Mouse (Mus musculus) spleen, adult 18-20 months (tissue): ENCODE results near the gene Paqr8.

ENCODE experiments used
- DNase-seq, 2 experiments: peaks; one replicate each; pipeline ENCODE4 v3.0.0; 2022; ENCODE audit warnings: mixed read lengths in 2 of 2

Gene Paqr8

DNA sequence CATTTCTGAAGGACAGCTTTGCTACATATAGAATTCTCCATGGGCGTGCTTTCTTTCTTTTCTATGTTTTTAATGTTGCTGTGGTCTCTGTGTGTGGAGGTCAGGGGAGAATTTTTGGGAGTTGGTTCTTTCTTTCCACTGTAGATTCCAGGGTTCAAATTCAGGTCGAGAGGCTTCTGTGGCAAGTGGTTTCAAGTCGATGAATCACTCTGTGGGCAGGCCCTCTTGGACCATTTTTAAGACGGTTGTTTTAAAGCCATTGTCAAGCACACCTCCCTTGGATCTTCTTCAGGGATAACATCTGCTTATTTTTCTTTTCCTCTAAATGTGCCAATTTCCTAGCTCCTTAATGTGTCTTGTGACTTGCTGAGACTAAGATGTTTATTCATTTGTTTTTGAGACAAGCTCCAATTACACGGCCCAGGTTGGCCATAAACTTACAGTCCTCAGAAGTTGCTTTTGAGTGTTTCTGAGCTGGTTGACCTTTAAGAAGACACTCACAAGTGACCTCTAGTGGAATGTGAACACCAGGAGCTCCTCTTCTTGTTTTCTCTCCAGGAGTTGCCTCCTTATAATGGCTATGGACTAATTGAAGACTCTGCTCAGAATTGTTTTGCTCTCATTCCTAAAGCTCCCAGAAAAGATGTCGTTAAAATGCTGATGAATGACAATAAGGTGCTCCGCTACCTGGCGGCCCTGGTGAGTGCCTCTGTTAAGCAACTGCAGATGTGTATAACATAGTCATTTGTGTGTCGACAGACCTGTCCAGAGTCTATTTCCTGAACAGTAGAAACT is 84.1 kb downstream of the Paqr8 start:
- no peak for DNase-seq

DNA sequence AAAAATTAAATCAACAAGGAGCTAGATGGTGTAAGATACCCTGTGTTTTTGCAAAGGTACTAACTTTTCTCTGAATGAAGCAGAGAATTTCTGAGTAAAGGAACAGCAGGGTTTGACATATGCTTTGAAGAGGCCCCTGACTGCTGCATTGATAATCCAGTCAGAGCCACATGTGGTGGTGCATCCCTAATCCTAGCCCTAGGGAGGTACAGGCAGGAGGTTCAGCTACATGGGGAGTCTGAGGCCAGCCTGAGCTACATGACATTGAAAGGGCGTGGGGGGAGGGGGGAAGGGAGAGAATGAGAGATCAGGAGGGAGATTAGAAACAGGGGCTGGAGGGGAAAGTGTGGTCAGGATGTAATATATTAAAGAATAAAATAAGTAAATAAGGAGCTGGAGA is 90.1 kb downstream of the Paqr8 start:
- DNase-seq: no peak

DNA sequence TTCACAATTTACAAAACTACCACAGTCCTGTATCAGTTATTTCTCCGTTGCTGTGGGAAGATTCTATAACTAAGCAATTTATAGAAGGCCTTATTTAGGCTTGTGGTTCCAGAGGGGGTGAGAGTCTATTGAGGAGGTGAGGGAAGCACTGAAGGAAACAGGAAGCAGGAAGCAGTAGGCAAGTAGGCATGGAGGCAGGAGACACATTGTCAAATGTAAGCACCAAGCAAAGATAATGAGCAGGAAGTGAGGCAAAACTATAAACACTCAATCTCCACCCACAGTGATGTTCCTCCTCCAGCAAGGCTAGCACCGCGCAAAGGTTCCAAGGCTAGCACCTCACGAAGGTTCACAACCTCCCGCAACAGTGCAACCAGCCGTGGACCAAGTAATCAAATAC is 91.4 kb downstream of the Paqr8 start:
- no peak for DNase-seq

DNA sequence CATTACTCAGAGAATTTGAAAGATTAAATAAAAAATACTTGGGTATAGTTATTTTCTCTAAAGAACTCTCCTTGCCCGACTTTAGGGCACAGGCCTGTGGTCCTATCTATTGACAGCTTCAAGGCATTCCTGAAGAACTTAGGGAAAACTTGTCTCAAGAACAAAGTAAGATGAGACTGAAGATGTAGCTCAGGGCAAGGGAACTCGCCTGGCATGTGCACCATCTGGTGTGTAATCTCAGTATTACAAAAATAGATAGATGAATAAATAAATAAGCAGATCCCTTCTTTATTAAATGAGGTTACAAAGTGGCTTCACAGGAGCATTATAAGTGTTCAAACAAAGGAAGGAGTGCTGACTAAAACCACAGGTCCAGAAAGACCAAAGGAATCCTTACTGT is 93.7 kb downstream of the Paqr8 start:
- no peak for DNase-seq

DNA sequence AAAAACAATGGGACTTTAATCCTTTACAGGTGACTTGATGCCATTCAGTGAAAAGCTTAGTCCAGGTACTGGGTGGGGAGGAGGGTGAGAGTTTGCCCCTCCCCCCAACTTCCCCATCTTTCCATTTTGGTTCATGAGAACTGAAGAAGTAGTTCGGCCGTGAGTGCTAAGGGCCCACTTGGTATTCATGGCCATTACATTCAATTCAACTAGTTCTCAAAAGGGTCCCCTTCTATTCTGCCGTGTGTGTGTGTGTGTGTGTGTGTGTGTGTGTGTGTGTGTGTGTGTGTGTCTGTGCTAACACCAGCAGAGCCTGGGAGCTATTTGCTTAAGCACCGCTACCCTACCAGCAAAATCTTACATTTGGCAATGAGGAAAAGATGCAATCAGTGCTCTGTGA is 94.2 kb downstream of the Paqr8 start:
- no peak for DNase-seq

DNA sequence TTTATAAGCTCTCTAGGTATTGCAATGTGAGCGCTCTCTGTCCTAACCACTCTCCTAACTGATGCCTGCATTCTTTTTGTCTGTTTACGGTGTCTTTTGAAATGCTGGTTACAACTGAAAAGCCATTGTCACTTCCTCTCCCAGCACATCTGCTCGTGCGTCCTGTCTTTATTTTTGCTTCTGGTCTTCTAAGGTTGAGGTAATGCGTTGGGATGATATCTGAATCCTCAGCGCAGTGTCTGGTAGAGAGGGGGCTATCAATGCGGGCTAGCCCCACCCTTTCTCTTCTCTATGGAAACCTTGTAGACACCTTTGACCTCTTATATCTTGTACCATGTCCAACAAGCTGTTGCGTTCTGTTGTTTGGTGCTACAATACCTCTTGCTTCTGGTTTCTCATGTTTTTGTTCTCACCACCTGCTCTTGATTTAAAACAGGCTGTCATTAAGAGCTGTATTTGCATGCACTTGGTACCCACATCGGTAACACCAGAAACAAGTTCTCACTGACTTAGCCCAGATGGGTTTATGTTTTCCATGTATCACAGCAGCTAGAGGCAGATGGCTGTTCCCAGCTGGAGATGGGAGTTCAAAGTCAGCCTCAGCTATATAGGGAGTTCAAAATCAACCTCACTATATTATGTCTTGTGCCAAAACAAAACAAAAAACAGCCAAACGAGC is 96.1 kb downstream of the Paqr8 start:
- no peak for DNase-seq
